15 mouse cellular contexts compared by ENCODE assay signal in the genomic region with DNA sequence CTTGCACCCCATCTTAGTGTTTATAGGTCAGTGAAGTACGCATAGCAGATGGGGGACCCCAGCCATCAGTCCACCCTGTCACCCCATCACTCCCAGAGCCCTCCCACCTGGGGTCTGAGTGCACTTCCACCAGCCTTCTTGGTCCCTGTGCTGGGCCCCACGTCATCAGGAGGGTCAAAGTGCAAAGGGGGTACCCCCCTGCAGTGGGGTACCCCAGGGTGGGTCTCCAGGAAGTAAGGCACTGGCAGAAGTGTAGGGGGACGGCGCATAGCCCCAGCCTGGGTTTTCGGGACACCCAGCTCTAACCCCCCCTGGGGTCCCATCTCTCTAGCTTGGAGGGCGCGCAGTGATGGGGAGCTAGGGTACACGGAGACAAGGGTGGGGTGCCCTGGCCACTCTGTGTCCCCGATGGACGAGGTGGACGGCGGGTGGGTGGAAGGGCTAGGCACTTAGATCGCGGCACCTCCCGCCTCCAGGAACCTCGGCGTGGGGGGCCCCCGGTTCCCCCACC. TPM values are rescaled to one million over a fixed set of nuclear protein-coding genes. Genes with fewer than 3 reads are reported as not detected.
DNase-seq lines count a peak whose midpoint lies in the region; ATAC-seq lines count a peak whose summit lies in the region.
"Had no signal": no experiment of that assay in that cellular context is flagged by ENCODE, and none has a peak within 500 bp of the region (broad histone marks: within the 10 kb centered on the region; RNA-seq: fewer than 3 reads in every experiment).

No protein-coding gene starts in this region.

- 82% methylated on average over 18 of the region's 18 CpGs for WGBS in embryonic facial prominence, embryonic 10.5 days
- 79% methylated on average over 18 of the region's 18 CpGs for WGBS in hindbrain, embryonic 13.5 days
- WGBS in midbrain, embryonic 16.5 days = 78% methylated on average over 18 of the region's 18 CpGs

- H3K27me3 ChIP-seq in embryonic facial prominence, embryonic 10.5 days (replicated peaks; ENCODE audit: low read depth, poor library complexity, severe bottlenecking) = peaks cover 78% of the 10 kb centered on the region
- H3K27me3 ChIP-seq in hindbrain, embryonic 13.5 days = peaks cover 8% of the 10 kb centered on the region; the same call in 1 of the 2 replicates
- H3K27me3 ChIP-seq in midbrain, embryonic 16.5 days (ENCODE audit: control insufficient read depth, insufficient read depth, low read depth, low read length) = no peaks in the 10 kb centered on the region

- peak overlapping the region; percentile 39 for H3K9ac ChIP-seq in hindbrain, embryonic 13.5 days
- H3K9ac ChIP-seq in midbrain, embryonic 16.5 days (ENCODE audit: low read depth, low read length) = 0 out of 2 replicates have a peak overlapping the region, but pooled peaks have one; percentile 26

- peak overlapping the region; percentile 42 for H3K4me3 ChIP-seq in embryonic facial prominence, embryonic 10.5 days
- no peak overlapping the region for H3K4me3 ChIP-seq in hindbrain, embryonic 13.5 days
- H3K4me3 ChIP-seq in midbrain, embryonic 16.5 days (ENCODE audit: low read depth, low read length) = no peak overlapping the region

- DNase-seq in heart, adult 11 months = peak; percentile 93
- DNase-seq in heart, adult 18-20 months = no peak
- no peak for DNase-seq in embryonic facial prominence, embryonic 10.5 days (ENCODE audit: low spot score)
- DNase-seq in urinary bladder, postnatal 4 days (ENCODE audit: low spot score in 2 of 2) = no peak
- DNase-seq in adrenal gland, adult 18-20 months (ENCODE audit: low spot score in 2 of 2) = no peak
- DNase-seq in heart, adult 8-10 months (ENCODE audit: low spot score) = no peak
- DNase-seq: adrenal gland, adult 2 months; embryo, embryonic 11 days; kidney, postnatal 36 days; lung, postnatal 10 days; right cerebral cortex, postnatal 14 days had no signal

- peak overlapping the region; percentile 32; the same call in 1 of the 2 replicates for H3K4me2 ChIP-seq in hindbrain, embryonic 13.5 days
- peak overlapping the region; percentile 28; the same call in 1 of the 2 replicates for H3K4me2 ChIP-seq in midbrain, embryonic 16.5 days (ENCODE audit: low read length)

- H3K27ac ChIP-seq in embryonic facial prominence, embryonic 10.5 days (replicated peaks) = peak overlapping the region; percentile 92
- no peak overlapping the region for H3K27ac ChIP-seq in hindbrain, embryonic 13.5 days
- no peak overlapping the region for H3K27ac ChIP-seq in midbrain, embryonic 16.5 days (ENCODE audit: low read length)

- H3K36me3 ChIP-seq in embryonic facial prominence, embryonic 10.5 days (replicated peaks) = peaks cover 20% of the 10 kb centered on the region
- H3K36me3 ChIP-seq in hindbrain, embryonic 13.5 days = peaks cover 37% of the 10 kb centered on the region
- H3K36me3 ChIP-seq in midbrain, embryonic 16.5 days (ENCODE audit: control insufficient read depth, insufficient read depth, low read length) = peaks cover 21% of the 10 kb centered on the region

- no peak for ATAC-seq in hindbrain, embryonic 13.5 days (ENCODE audit: low FRiP score)
- ATAC-seq in midbrain, embryonic 16.5 days = no peak

- H3K4me1 ChIP-seq in embryonic facial prominence, embryonic 10.5 days = peaks cover 66% of the 10 kb centered on the region
- peaks cover 80% of the 10 kb centered on the region for H3K4me1 ChIP-seq in hindbrain, embryonic 13.5 days (replicated peaks)
- H3K4me1 ChIP-seq in midbrain, embryonic 16.5 days (ENCODE audit: control insufficient read depth, insufficient read depth, low read length) = peaks cover 22% of the 10 kb centered on the region

- H3K9me3 ChIP-seq in embryonic facial prominence, embryonic 10.5 days = no peaks in the 10 kb centered on the region
- H3K9me3 ChIP-seq in hindbrain, embryonic 13.5 days = no peaks in the 10 kb centered on the region
- no peaks in the 10 kb centered on the region for H3K9me3 ChIP-seq in midbrain, embryonic 16.5 days (replicated peaks; ENCODE audit: control insufficient read depth, low read length, poor library complexity, severe bottlenecking)

RNA-seq across cellular contexts. Expression of a gene that starts 7.0 kb away (rescaled TPM):
- 1 to 10 TPM; 1.9 to 2.2 TPM for total RNA-seq in heart, adult 18-20 months (2021)
- 2.0 and 2.8 TPM in 2 replicates for polyA plus RNA-seq in embryonic facial prominence, embryonic 10.5 days (2016; fragmentation: Nextera tagmentation; extraction: Ambion mirVana)
- polyA plus RNA-seq in hindbrain, embryonic 13.5 days (2015; fragmentation: Nextera tagmentation; extraction: Ambion mirVana) = 1.8 TPM in 2 replicates
- polyA plus RNA-seq in midbrain, embryonic 16.5 days (2015; fragmentation: Nextera tagmentation; extraction: Ambion mirVana) = 1.2 and 1.4 TPM in 2 replicates
- total RNA-seq in adrenal gland, adult 18-20 months (2021) = 1 to 10 TPM; 1.1 to 1.2 TPM
- total RNA-seq in heart, adult 8-10 months (2022) = 1 to 10 TPM; 1.4 to 2.4 (median 1.9) TPM
- total RNA-seq: gastrocnemius, adult 8-10 months had no signal

RNA-seq across cellular contexts. Expression of a gene that starts 11.0 kb away (rescaled TPM):
- total RNA-seq in heart, adult 18-20 months (2021) = under 1 TPM in 1 of 2 experiments, not detected in 1; 0.51 TPM
- polyA plus RNA-seq in embryonic facial prominence, embryonic 10.5 days (2016; fragmentation: Nextera tagmentation; extraction: Ambion mirVana) = 1.8 and 3.1 TPM in 2 replicates
- 2.0 and 2.3 TPM in 2 replicates for polyA plus RNA-seq in hindbrain, embryonic 13.5 days (2015; fragmentation: Nextera tagmentation; extraction: Ambion mirVana)
- 2.3 and 3.3 TPM in 2 replicates for polyA plus RNA-seq in midbrain, embryonic 16.5 days (2015; fragmentation: Nextera tagmentation; extraction: Ambion mirVana)
- 1 to 10 TPM; 1.4 to 2.6 TPM for total RNA-seq in adrenal gland, adult 18-20 months (2021)
- total RNA-seq in heart, adult 8-10 months (2022) = under 1 TPM in 2 of 4 experiments, not detected in 2; 0.50 to 0.72 TPM
- total RNA-seq: liver, adult 2 months had no signal

RNA-seq across cellular contexts. Expression of a gene that starts 15.6 kb away (rescaled TPM):
- total RNA-seq in heart, adult 18-20 months (2021) = 1 to 10 TPM in 1 of 2 experiments, under 1 TPM in 1; 0.65 to 2.3 TPM
- polyA plus RNA-seq in embryonic facial prominence, embryonic 10.5 days (2016; fragmentation: Nextera tagmentation; extraction: Ambion mirVana) = 2.7 TPM in 2 replicates
- polyA plus RNA-seq in hindbrain, embryonic 13.5 days (2015; fragmentation: Nextera tagmentation; extraction: Ambion mirVana) = 6.5 and 8.1 TPM in 2 replicates
- polyA plus RNA-seq in midbrain, embryonic 16.5 days (2015; fragmentation: Nextera tagmentation; extraction: Ambion mirVana) = 6.1 and 8.2 TPM in 2 replicates
- total RNA-seq in adrenal gland, adult 18-20 months (2021) = 1 to 10 TPM; 1.5 to 1.9 TPM
- total RNA-seq in heart, adult 8-10 months (2022) = 1 to 10 TPM in 2 of 4 experiments, under 1 TPM in 2; 0.73 to 1.3 (median 1.0) TPM

RNA-seq across cellular contexts. Expression of a gene that starts 15.6 kb away (rescaled TPM):
- total RNA-seq in heart, adult 18-20 months (2021) = 10 to 100 TPM; 49.9 to 59.6 TPM
- polyA plus RNA-seq in embryonic facial prominence, embryonic 10.5 days (2016; fragmentation: Nextera tagmentation; extraction: Ambion mirVana) = 105 and 109 TPM in 2 replicates
- 72.1 and 74.8 TPM in 2 replicates for polyA plus RNA-seq in hindbrain, embryonic 13.5 days (2015; fragmentation: Nextera tagmentation; extraction: Ambion mirVana)
- polyA plus RNA-seq in midbrain, embryonic 16.5 days (2015; fragmentation: Nextera tagmentation; extraction: Ambion mirVana) = 77.5 and 86.2 TPM in 2 replicates
- total RNA-seq in adrenal gland, adult 18-20 months (2021) = 10 to 100 TPM; 49.1 to 50.5 TPM
- 10 to 100 TPM; 49.1 to 55.0 (median 53.8) TPM for total RNA-seq in heart, adult 8-10 months (2022)

RNA-seq across cellular contexts. Expression of a gene that starts 21.5 kb away (rescaled TPM):
- total RNA-seq in heart, adult 18-20 months (2021) = 10 to 100 TPM; 27.6 to 35.6 TPM
- 134 and 142 TPM in 2 replicates for polyA plus RNA-seq in embryonic facial prominence, embryonic 10.5 days (2016; fragmentation: Nextera tagmentation; extraction: Ambion mirVana)
- polyA plus RNA-seq in hindbrain, embryonic 13.5 days (2015; fragmentation: Nextera tagmentation; extraction: Ambion mirVana) = 121 and 126 TPM in 2 replicates
- 145 and 146 TPM in 2 replicates for polyA plus RNA-seq in midbrain, embryonic 16.5 days (2015; fragmentation: Nextera tagmentation; extraction: Ambion mirVana)
- total RNA-seq in adrenal gland, adult 18-20 months (2021) = 10 to 100 TPM; 35.1 to 35.2 TPM
- total RNA-seq in heart, adult 8-10 months (2022) = 10 to 100 TPM; 25.9 to 39.0 (median 32.2) TPM
